Mouse (Mus musculus): ENCODE data around the gene Numb. TPM values are rescaled to one million over a fixed set of nuclear protein-coding genes. Genes with fewer than 3 reads are reported as not detected.

Numb gene
- polyA plus RNA-seq, 1 experiment from 2014 or later = 25.6 TPM

DNA sequence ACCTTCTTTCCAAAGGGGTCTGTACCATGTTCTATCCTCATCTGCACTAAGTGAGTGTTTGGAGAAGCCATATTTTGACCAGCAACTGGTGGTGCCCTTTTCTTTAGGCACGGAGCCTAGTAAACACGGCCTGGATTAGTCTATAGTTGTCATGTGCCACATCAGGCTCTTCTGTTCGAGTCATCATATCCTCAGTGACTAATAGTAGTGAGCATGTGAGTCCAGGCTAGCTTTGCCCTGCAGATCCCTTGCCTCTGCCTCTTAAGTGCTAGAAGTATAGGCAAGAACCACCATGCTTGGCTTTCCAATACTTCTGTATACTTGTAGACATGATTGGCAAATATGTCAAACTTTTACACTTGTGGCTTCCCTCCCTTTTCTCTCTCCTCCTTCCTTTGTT lies 87.8 kb downstream of the Numb start:
- H3K27ac ChIP-seq = no peak overlapping the region
- no peaks in the 10 kb centered on the region for H3K4me1 ChIP-seq (replicated peaks)
- H3K36me3 ChIP-seq = peaks cover 28% of the 10 kb centered on the region
- no peak overlapping the region for H3K4me3 ChIP-seq
- H3K4me2 ChIP-seq = no peak overlapping the region
- no peaks in the 10 kb centered on the region for H3K27me3 ChIP-seq
- WGBS = 97% methylated on average over 3 of the region's 3 CpGs
- H3K9ac ChIP-seq = no peak overlapping the region
- no peaks in the 10 kb centered on the region for H3K9me3 ChIP-seq
- no peak for ATAC-seq (ENCODE audit: low FRiP score)

GRCm38 (mm10) chr12:83830424-83830823 lies 91.3 kb downstream of the Numb start:
- Histone ChIP-seq H3K36me3 (peaks cover 17% of the 10 kb centered on the region), H3K9ac (no peak overlapping the region), H3K4me1 (replicated peaks) (no peaks in the 10 kb centered on the region), H3K4me2 (no peak overlapping the region), H3K27me3 (no peaks in the 10 kb centered on the region), H3K9me3 (no peaks in the 10 kb centered on the region), H3K4me3 (no peak overlapping the region), H3K27ac (no peak overlapping the region)
- ATAC-seq (ENCODE audit: low FRiP score) = no peak
- WGBS = 88% methylated on average over 3 of the region's 3 CpGs

GRCm38 (mm10) chr12:83816616-83817015 lies 105.1 kb downstream of the Numb start:
- Histone ChIP-seq H3K27me3 (no peaks in the 10 kb centered on the region), H3K9ac (no peak overlapping the region), H3K4me1 (replicated peaks) (no peaks in the 10 kb centered on the region), H3K27ac (no peak overlapping the region), H3K4me2 (no peak overlapping the region), H3K36me3 (peaks cover 4% of the 10 kb centered on the region), H3K4me3 (no peak overlapping the region), H3K9me3 (no peaks in the 10 kb centered on the region)
- ATAC-seq (ENCODE audit: low FRiP score) = no peak
- 96% methylated on average over 1 of the region's 1 CpGs for WGBS

GRCm38 (mm10) chr12:83811901-83812300 lies 109.8 kb downstream of the Numb start:
- 97% methylated on average over 3 of the region's 3 CpGs for WGBS
- H3K9ac ChIP-seq = no peak overlapping the region
- ATAC-seq (ENCODE audit: low FRiP score) = no peak
- H3K4me1 ChIP-seq (replicated peaks) = no peaks in the 10 kb centered on the region
- no peak overlapping the region for H3K4me2 ChIP-seq
- H3K36me3 ChIP-seq = peaks cover 18% of the 10 kb centered on the region
- H3K4me3 ChIP-seq = no peak overlapping the region
- H3K27ac ChIP-seq = no peak overlapping the region
- H3K27me3 ChIP-seq = no peaks in the 10 kb centered on the region
- H3K9me3 ChIP-seq = no peaks in the 10 kb centered on the region

GRCm38 (mm10) chr12:83803641-83804040 lies 118.1 kb downstream of the Numb start:
- peaks cover 75% of the 10 kb centered on the region for H3K36me3 ChIP-seq
- no peak overlapping the region for H3K9ac ChIP-seq
- no peak overlapping the region for H3K27ac ChIP-seq
- no peaks in the 10 kb centered on the region; the same call in 1 of the 2 replicates for H3K9me3 ChIP-seq
- WGBS = 95% methylated on average over 7 of the region's 7 CpGs
- H3K4me2 ChIP-seq = no peak overlapping the region
- H3K4me3 ChIP-seq = no peak overlapping the region
- H3K4me1 ChIP-seq (replicated peaks) = no peaks in the 10 kb centered on the region
- H3K27me3 ChIP-seq = no peaks in the 10 kb centered on the region
- no peak for ATAC-seq (ENCODE audit: low FRiP score)

DNA sequence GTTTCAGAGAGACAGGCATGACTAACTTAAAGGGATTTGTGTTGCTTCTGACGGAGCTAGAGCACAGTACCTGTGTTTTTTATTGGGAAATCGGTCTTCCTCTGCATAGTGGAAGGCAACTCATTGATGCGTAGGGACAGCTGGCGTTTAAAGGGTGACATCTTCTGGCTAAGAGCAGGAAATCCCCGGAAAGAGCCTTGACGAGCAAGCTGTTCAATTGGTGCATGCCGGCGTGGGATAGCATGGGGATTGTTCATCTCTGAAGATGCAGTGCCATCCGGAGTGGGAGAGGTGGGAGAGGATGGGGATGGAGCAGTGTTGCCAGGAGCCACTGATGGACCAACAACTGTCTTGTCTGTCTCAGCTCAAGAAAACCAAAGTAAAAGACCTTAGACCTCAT lies 120.8 kb downstream of the Numb start:
- no peak overlapping the region for H3K4me3 ChIP-seq
- no peak overlapping the region for H3K4me2 ChIP-seq
- H3K9ac ChIP-seq = no peak overlapping the region
- H3K4me1 ChIP-seq (replicated peaks) = no peaks in the 10 kb centered on the region
- WGBS = 55% methylated on average over 9 of the region's 9 CpGs
- H3K27ac ChIP-seq = no peak overlapping the region
- no peaks in the 10 kb centered on the region; the same call in 1 of the 2 replicates for H3K9me3 ChIP-seq
- ATAC-seq (ENCODE audit: low FRiP score) = no peak
- H3K36me3 ChIP-seq = peaks cover 65% of the 10 kb centered on the region
- no peaks in the 10 kb centered on the region for H3K27me3 ChIP-seq

- no peaks in the 10 kb centered on the region for H3K27me3 ChIP-seq
- 86% methylated on average over 5 of the region's 5 CpGs for WGBS
- H3K36me3 ChIP-seq = peaks cover 56% of the 10 kb centered on the region
- no peaks in the 10 kb centered on the region for H3K9me3 ChIP-seq
- no peaks in the 10 kb centered on the region for H3K4me1 ChIP-seq (replicated peaks)
- H3K4me3 ChIP-seq = no peak overlapping the region
- no peak overlapping the region for H3K27ac ChIP-seq
- no peak overlapping the region for H3K4me2 ChIP-seq
- no peak overlapping the region for H3K9ac ChIP-seq
- no peak for ATAC-seq (ENCODE audit: low FRiP score)
Measured at GRCm38 (mm10) chr12:83798313-83798712, 123.4 kb downstream of the Numb start.

- Histone ChIP-seq H3K36me3 (peaks cover 59% of the 10 kb centered on the region), H3K4me2 (no peak overlapping the region), H3K9me3 (no peaks in the 10 kb centered on the region), H3K4me1 (replicated peaks) (no peaks in the 10 kb centered on the region), H3K9ac (no peak overlapping the region), H3K4me3 (no peak overlapping the region), H3K27ac (no peak overlapping the region), H3K27me3 (no peaks in the 10 kb centered on the region)
- no peak for ATAC-seq (ENCODE audit: low FRiP score)
- 96% methylated on average over 7 of the region's 7 CpGs for WGBS
Measured at GRCm38 (mm10) chr12:83795586-83795985, 126.1 kb downstream of the Numb start.

DNA sequence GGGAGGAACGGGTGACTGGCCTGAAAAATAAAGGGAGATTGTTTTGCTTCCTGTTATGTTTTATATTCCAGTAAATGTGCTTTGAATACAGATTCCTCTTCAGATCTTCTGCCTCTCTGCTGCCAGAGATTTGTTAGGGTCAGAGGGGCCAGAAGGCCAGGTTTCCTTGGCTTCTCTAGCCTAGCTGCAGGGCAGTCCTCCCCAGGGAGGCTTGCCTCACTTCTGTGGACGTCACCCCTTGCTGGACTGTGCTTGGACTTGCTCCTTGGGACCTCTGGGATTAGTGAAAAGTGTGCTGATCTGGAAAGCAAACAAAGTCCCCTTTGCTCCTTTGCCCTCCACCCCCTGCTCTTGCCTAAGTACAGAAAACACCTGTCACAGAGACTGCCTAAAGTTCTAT lies 126.7 kb downstream of the Numb start:
- Histone ChIP-seq H3K4me3 (no peak overlapping the region), H3K4me2 (no peak overlapping the region), H3K36me3 (peaks cover 56% of the 10 kb centered on the region), H3K27me3 (no peaks in the 10 kb centered on the region), H3K9me3 (no peaks in the 10 kb centered on the region), H3K4me1 (replicated peaks) (peaks cover 3% of the 10 kb centered on the region; the same call in 1 of the 2 replicates), H3K9ac (no peak overlapping the region), H3K27ac (no peak overlapping the region)
- WGBS = 61% methylated on average over 2 of the region's 2 CpGs
- ATAC-seq (ENCODE audit: low FRiP score) = no peak

DNA sequence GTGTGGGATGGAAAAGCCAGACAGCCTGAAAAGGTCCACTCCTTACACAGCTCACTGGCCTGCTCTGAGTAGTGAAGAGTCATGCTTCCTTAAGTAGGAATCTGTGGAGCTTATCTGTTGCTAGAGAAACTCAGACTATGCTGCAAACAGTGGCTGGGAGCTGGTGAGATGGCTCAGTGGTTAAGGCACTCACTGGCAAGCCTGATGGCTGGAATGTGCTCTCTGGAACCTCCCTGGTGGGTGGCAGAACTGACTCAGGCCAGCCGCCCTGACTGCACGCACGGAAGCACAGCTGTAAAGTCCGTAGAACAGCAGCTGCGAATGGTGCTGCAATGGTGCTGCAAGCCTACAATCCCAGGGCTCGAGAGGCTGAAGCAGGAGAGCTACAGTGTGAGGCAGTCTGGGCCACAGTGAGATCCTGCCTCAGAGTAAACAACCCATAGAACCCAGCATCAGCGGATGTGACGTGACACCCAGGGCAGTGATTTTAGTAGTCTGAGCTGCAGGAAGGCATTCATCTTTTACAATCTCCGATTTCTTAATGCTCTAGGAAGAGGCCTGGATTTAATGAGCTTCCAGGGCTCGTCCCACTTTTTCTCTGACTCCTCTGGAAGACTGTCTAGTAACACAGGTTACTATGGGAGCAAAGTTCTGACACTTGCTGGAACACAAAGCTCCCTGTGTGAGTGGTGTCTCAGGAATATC lies 128.9 kb downstream of the Numb start:
- no peak overlapping the region for H3K4me2 ChIP-seq
- H3K4me3 ChIP-seq = no peak overlapping the region
- H3K9ac ChIP-seq = peak overlapping the region; percentile 19; the same call in 1 of the 2 replicates
- peaks cover 4% of the 10 kb centered on the region; the same call in 1 of the 2 replicates for H3K4me1 ChIP-seq (replicated peaks)
- no peaks in the 10 kb centered on the region for H3K27me3 ChIP-seq
- H3K36me3 ChIP-seq = peaks cover 37% of the 10 kb centered on the region
- ATAC-seq (ENCODE audit: low FRiP score) = no peak
- H3K27ac ChIP-seq = no peak overlapping the region
- H3K9me3 ChIP-seq = no peaks in the 10 kb centered on the region
- WGBS = 82% methylated on average over 10 of the region's 10 CpGs

DNA sequence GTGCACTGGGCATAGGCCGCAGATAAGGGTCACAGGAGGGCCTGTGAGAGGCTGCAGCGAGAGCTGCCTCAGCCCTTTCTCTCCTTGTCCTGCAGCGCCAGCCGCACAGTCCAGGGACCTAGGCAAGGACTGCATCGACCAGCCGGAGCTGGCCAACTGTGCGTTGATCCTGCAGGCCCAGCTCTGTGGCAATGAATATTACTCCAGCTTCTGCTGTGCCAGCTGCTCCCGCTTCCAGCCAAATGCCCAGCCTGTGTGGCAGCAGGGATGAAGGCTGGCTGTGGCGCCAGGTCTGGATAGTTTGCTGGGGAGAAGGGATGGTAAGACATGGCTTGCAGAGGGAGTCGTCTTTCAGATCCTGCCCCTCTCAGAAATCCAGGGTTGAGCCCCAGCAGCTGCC lies 130.0 kb downstream of the Numb start:
- H3K4me3 ChIP-seq = no peak overlapping the region
- H3K9me3 ChIP-seq = no peaks in the 10 kb centered on the region
- no peak overlapping the region for H3K27ac ChIP-seq
- no peak overlapping the region for H3K9ac ChIP-seq
- H3K4me1 ChIP-seq (replicated peaks) = peaks cover 4% of the 10 kb centered on the region; the same call in 1 of the 2 replicates
- peaks cover 35% of the 10 kb centered on the region for H3K36me3 ChIP-seq
- 85% methylated on average over 10 of the region's 10 CpGs for whole genome bisulfite sequencing
- H3K4me2 ChIP-seq = no peak overlapping the region
- no peak for ATAC-seq (ENCODE audit: low FRiP score)
- no peaks in the 10 kb centered on the region for H3K27me3 ChIP-seq

DNA sequence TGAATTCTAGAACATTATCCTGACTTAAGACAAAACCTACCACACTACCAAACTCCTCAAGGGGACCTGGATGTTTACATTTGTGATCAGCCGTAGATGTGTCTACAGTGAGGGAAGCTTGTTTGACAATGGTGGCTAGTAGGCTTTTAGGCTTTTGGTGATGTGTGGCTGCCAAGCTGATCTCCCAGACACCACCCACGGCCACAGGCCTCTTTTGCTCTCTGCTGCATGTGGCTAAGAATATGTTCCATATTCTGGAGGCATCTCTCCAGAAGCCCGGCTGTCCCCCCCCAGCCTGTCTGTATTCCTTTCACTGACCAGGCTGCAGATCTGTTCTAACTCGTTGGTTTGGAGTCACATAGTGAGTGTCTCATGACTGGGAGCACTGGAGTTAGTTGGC lies 131.0 kb downstream of the Numb start:
- Histone ChIP-seq H3K9ac (no peak overlapping the region), H3K27me3 (no peaks in the 10 kb centered on the region), H3K4me3 (no peak overlapping the region), H3K27ac (no peak overlapping the region), H3K4me2 (no peak overlapping the region), H3K9me3 (no peaks in the 10 kb centered on the region), H3K4me1 (replicated peaks) (peaks cover 4% of the 10 kb centered on the region; the same call in 1 of the 2 replicates), H3K36me3 (peaks cover 28% of the 10 kb centered on the region)
- 84% methylated on average over 4 of the region's 4 CpGs for WGBS
- ATAC-seq (ENCODE audit: low FRiP score) = no peak

- WGBS = 66% methylated on average over 4 of the region's 4 CpGs
- peaks cover 19% of the 10 kb centered on the region for H3K36me3 ChIP-seq
- peaks cover 4% of the 10 kb centered on the region; the same call in 1 of the 2 replicates for H3K4me1 ChIP-seq (replicated peaks)
- no peak for ATAC-seq (ENCODE audit: low FRiP score)
- no peak overlapping the region for H3K4me3 ChIP-seq
- no peak overlapping the region for H3K9ac ChIP-seq
- H3K27me3 ChIP-seq = no peaks in the 10 kb centered on the region
- no peak overlapping the region for H3K4me2 ChIP-seq
- no peaks in the 10 kb centered on the region for H3K9me3 ChIP-seq
- H3K27ac ChIP-seq = no peak overlapping the region
Measured at GRCm38 (mm10) chr12:83789781-83790140, 132.0 kb downstream of the Numb start.

Measured in hindbrain, embryonic 13.5 days (tissue).